Comparison of ENCODE assay signal across 19 mouse cellular contexts in genomic region chr7:16259110-16259590, GRCm38 (mm10). TPM values are rescaled to one million over a fixed set of nuclear protein-coding genes. Genes with fewer than 3 reads are reported as not detected.
A peak's percentile ranks its signal among the peaks of the same experiment; 100 is the strongest.
DNase-seq lines count a peak whose midpoint lies in the region; ATAC-seq and TF ChIP-seq lines count a peak whose summit lies in the region.
"Had no signal": no experiment of that assay in that cellular context is flagged by ENCODE, and none has a peak within 500 bp of the region (broad histone marks: within the 10 kb centered on the region; RNA-seq: fewer than 3 reads in every experiment).

Gene C5ar1 (minus strand): TSS chr7:16259540.

- H3K27me3 ChIP-seq in liver, embryonic 16.5 days (ENCODE audit: control insufficient read depth, insufficient read depth, low read depth, low read length) = no peaks in the 10 kb centered on the region
- H3K27me3 ChIP-seq: embryonic facial prominence, embryonic 12.5 days; forebrain, embryonic 13.5 days; limb, embryonic 13.5 days; stomach, embryonic 15.5 days had no signal

- no peaks in the 10 kb centered on the region for H3K36me3 ChIP-seq in liver, embryonic 16.5 days (ENCODE audit: control insufficient read depth, insufficient read depth)
- H3K36me3 ChIP-seq: embryonic facial prominence, embryonic 12.5 days; limb, embryonic 13.5 days; midbrain, embryonic 10.5 days; stomach, embryonic 15.5 days had no signal

- no peaks in the 10 kb centered on the region for H3K9me3 ChIP-seq in liver, embryonic 16.5 days (replicated peaks; ENCODE audit: control insufficient read depth, low read length)
- H3K9me3 ChIP-seq: embryonic facial prominence, embryonic 12.5 days; limb, embryonic 13.5 days; stomach, embryonic 15.5 days had no signal

- H3K4me1 ChIP-seq in lung, adult 2 months (ENCODE audit: control insufficient read depth, insufficient read depth, low read length) = no peaks in the 10 kb centered on the region
- H3K4me1 ChIP-seq in brown adipose tissue, adult 24 weeks (ENCODE audit: control insufficient read depth, insufficient read depth, insufficient read length, low read length) = no peaks in the 10 kb centered on the region
- H3K4me1 ChIP-seq in liver, embryonic 16.5 days (ENCODE audit: control insufficient read depth, low read depth, low read length) = no peaks in the 10 kb centered on the region
- H3K4me1 ChIP-seq: embryonic facial prominence, embryonic 12.5 days; forebrain, embryonic 13.5 days; limb, embryonic 13.5 days; midbrain, embryonic 10.5 days; stomach, embryonic 15.5 days had no signal

- TF ChIP-seq POLR2A in lung, adult 2 months (IDR thresholded peaks at IDR 0.05; ENCODE audit: borderline replicate concordance, extremely low read depth, low read depth, low read length) = peak; percentile 40; the same call in 1 of the 2 replicates

- no peak for ATAC-seq in liver, embryonic 16.5 days (ENCODE audit: low read depth)
- peak; percentile 79 for ATAC-seq in neutrophil, adult 5-6 weeks (ENCODE audit: extremely low read depth, insufficient number of reproducible peaks, low FRiP score, poor library complexity, severe bottlenecking)
- ATAC-seq: forebrain, embryonic 13.5 days; hindbrain, embryonic 16.5 days; intestine, embryonic 16.5 days had no signal

- DNase-seq in lung, adult 2 months = no peak
- no peak for DNase-seq in lung, postnatal 14 days
- no peak for DNase-seq in adrenal gland, postnatal 36 days
- DNase-seq in frontal cortex, adult 2 months (ENCODE audit: extremely low spot score in 1 of 2, low spot score in 1 of 2) = no peak
- DNase-seq: cerebellum, postnatal 10 days; gastrocnemius, postnatal 36 days; lung, embryonic 14.5 days; right cerebral cortex, adult 18-20 months had no signal

- no peak within 1 kb of the TSS for H3K4me2 ChIP-seq in liver, embryonic 16.5 days (ENCODE audit: low read depth, low read length)
- H3K4me2 ChIP-seq: embryonic facial prominence, embryonic 12.5 days; forebrain, embryonic 13.5 days; limb, embryonic 13.5 days; lung, embryonic 14.5 days; stomach, embryonic 15.5 days had no signal

- H3K27ac ChIP-seq in brown adipose tissue, adult 24 weeks (replicated peaks; ENCODE audit: low read depth, low read length) = peak within 1 kb of the TSS; percentile 80
- H3K27ac ChIP-seq in liver, embryonic 16.5 days (ENCODE audit: low read length) = peak within 1 kb of the TSS; percentile 0; the same call in 1 of the 2 replicates
- H3K27ac ChIP-seq: embryonic facial prominence, embryonic 12.5 days; forebrain, embryonic 13.5 days; limb, embryonic 13.5 days; midbrain, embryonic 10.5 days; stomach, embryonic 15.5 days had no signal

- TF ChIP-seq CTCF in lung, adult 2 months (IDR thresholded peaks at IDR 0.05; ENCODE audit: insufficient read depth, low read length) = no peak

- WGBS in lung, adult 2 months = 71% methylated on average over 5 of the region's 5 CpGs
- 40% methylated on average over 5 of the region's 5 CpGs for WGBS in liver, embryonic 16.5 days (ENCODE audit: insufficient replicate concordance)

- no peak within 1 kb of the TSS for H3K9ac ChIP-seq in liver, embryonic 16.5 days (ENCODE audit: low read depth, low read length)
- H3K9ac ChIP-seq: embryonic facial prominence, embryonic 12.5 days; forebrain, embryonic 13.5 days; limb, embryonic 13.5 days; lung, embryonic 14.5 days; stomach, embryonic 15.5 days had no signal

- no peak within 1 kb of the TSS for H3K4me3 ChIP-seq in lung, adult 2 months (replicated peaks; ENCODE audit: extremely low read depth, low read depth, low read length)
- peak within 1 kb of the TSS; percentile 34; the same call in 1 of the 2 replicates for H3K4me3 ChIP-seq in brown adipose tissue, adult 24 weeks (ENCODE audit: insufficient read depth, low read depth, low read length)
- H3K4me3 ChIP-seq in liver, embryonic 16.5 days (ENCODE audit: low read depth, low read length) = no peak within 1 kb of the TSS; the same call in 1 of the 2 replicates
- H3K4me3 ChIP-seq: embryonic facial prominence, embryonic 12.5 days; erythroblast, embryonic 14.5 days; forebrain, embryonic 13.5 days; limb, embryonic 13.5 days; midbrain, embryonic 10.5 days; stomach, embryonic 15.5 days had no signal

RNA-seq across cellular contexts. Expression of gene C5ar1, which starts in this region (rescaled TPM):
- 36.1 and 39.2 TPM in 2 replicates for polyA plus RNA-seq in lung, adult 2 months (2012; rRNA removed)
- polyA plus RNA-seq in brown adipose tissue, adult 24 weeks (2012; ENCODE audit: insufficient read depth, insufficient read length, missing spikeins) = 3.6 and 5.2 TPM in 2 replicates
- 4.0 and 4.6 TPM in 2 replicates for polyA plus RNA-seq in liver, embryonic 16.5 days (2015; fragmentation: Nextera tagmentation; extraction: Ambion mirVana)
- total RNA-seq in neutrophil, adult 5-6 weeks (2017) = 119 and 133 TPM in 2 replicates
- total RNA-seq in adrenal gland, postnatal 36 days (2021) = 1 to 10 TPM; 3.5 to 9.4 TPM
- 1.2 and 1.3 TPM in 2 replicates for polyA plus RNA-seq in frontal cortex, adult 2 months (2012; rRNA removed)
- polyA plus RNA-seq: erythroblast, embryonic 14.5 days had no signal

Comparison
In these comparisons a context has a peak if more than half of its experiments do, and no peak if none do; other contexts are left out.
1. RNA of gene C5ar1 (total RNA-seq): 119 to 133 TPM in neutrophil, adult 5-6 weeks; 3.5 to 9.4 TPM in adrenal gland, postnatal 36 days; every median in the first group is over 10 times any median in the second.